7 mouse cellular contexts compared by ENCODE assay signal in the genomic region with DNA sequence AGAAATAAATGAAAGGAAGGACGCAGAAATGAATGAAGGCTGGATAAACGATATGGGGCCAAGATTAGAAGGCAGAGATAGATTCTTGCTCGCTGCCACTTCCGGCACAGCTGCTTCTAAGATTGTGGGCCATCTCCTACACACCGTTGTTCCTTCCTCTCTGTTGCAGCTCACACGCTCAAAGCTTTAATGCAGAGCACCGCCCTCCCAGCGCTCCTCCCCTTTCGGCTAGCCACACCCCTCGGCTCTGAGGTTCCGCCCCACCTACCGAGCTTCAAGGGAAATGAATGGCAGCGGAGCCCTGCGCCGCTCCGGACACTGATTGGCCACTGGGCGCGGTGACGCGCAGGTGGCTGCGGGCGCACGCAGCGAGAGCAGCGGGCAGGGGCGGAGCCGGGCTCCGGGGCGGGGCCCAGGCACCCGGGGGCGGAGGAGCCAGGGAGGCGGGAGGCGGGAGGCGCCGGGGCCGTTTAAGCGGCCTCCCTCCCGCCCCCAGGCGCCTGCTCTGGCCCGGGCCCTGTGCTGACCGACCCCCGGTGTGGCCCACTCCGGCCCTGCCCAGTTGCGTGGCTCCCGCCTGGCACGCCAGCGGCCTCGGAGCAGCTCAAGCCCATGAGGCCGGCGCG. TPM values are rescaled to one million over a fixed set of nuclear protein-coding genes. Genes with fewer than 3 reads are reported as not detected.
DNase-seq lines count a peak whose midpoint lies in the region; ATAC-seq lines count a peak whose summit lies in the region.

A gene (plus strand): TSS at position 432 of the 626 bp plus-strand sequence.

- intact Hi-C loops in gastrocnemius, postnatal 36 days (cut with DNase I): no loop called here
- intact Hi-C loops in left cerebral cortex, postnatal 25 days (cut with DNase I): loop anchor here (2.0 to 5.0 kb wide), 2 partner anchors 34 to 388 kb away; a partner anchor contains a TSS

- no peaks in the 10 kb centered on the region for H3K36me3 ChIP-seq in intestine, embryonic 15.5 days
- 0 out of 2 replicates have a peak, but pooled peaks cover 7% of the 10 kb centered on the region for H3K36me3 ChIP-seq in midbrain, embryonic 10.5 days

- DNase-seq in adrenal gland, adult 2 months: peak; percentile 99
- DNase-seq in embryo, embryonic 11.5 days (ENCODE audit: low read depth, low spot score): peak; percentile 98
- peak; percentile 94 to 96 for DNase-seq in gastrocnemius, postnatal 36 days
- peak; percentile 98 to 99 for DNase-seq in left cerebral cortex, postnatal 25 days (ENCODE audit: low spot score in 2 of 2)
- DNase-seq in midbrain, embryonic 10.5 days (ENCODE audit: low spot score): peak; percentile 98
- DNase-seq in right cerebral cortex, postnatal 4 days: peak; percentile 91

- under 1% methylated on average over 51 of the region's 51 CpGs for WGBS in intestine, embryonic 15.5 days
- under 1% methylated on average over 51 of the region's 51 CpGs for WGBS in midbrain, embryonic 10.5 days

- H3K27me3 ChIP-seq in intestine, embryonic 15.5 days (replicated peaks): no peaks in the 10 kb centered on the region
- no peaks in the 10 kb centered on the region for H3K27me3 ChIP-seq in midbrain, embryonic 10.5 days (ENCODE audit: low read depth, poor library complexity, severe bottlenecking)

- ATAC-seq in intestine, embryonic 15.5 days: peak; percentile 99

- H3K9ac ChIP-seq in intestine, embryonic 15.5 days: peak within 1 kb of the TSS; percentile 91

- peaks cover 17% of the 10 kb centered on the region; the same call in 1 of the 2 replicates for H3K4me1 ChIP-seq in intestine, embryonic 15.5 days (replicated peaks)
- peaks cover 35% of the 10 kb centered on the region for H3K4me1 ChIP-seq in midbrain, embryonic 10.5 days

- peak within 1 kb of the TSS; percentile 74 for H3K4me3 ChIP-seq in intestine, embryonic 15.5 days (replicated peaks)
- peak within 1 kb of the TSS; percentile 75 for H3K4me3 ChIP-seq in midbrain, embryonic 10.5 days

- H3K9me3 ChIP-seq in intestine, embryonic 15.5 days: no peaks in the 10 kb centered on the region
- H3K9me3 ChIP-seq in midbrain, embryonic 10.5 days (replicated peaks): no peaks in the 10 kb centered on the region

- H3K27ac ChIP-seq in intestine, embryonic 15.5 days: peak within 1 kb of the TSS; percentile 78
- peak within 1 kb of the TSS; percentile 94 for H3K27ac ChIP-seq in midbrain, embryonic 10.5 days (replicated peaks)

- peak within 1 kb of the TSS; percentile 75 for H3K4me2 ChIP-seq in intestine, embryonic 15.5 days (replicated peaks)

RNA-seq across cellular contexts. Expression of the gene that starts here (rescaled TPM):
- 100 to 1,000 TPM; 110 to 147 TPM for total RNA-seq in adrenal gland, adult 2 months (2021)
- 51.7 and 122 TPM in 2 replicates for polyA plus RNA-seq in adrenal gland, adult 2 months (2012; rRNA removed)
- total RNA-seq in gastrocnemius, postnatal 36 days (2021): 1 to 10 TPM; 9.1 to 9.3 TPM
- polyA plus RNA-seq in intestine, embryonic 15.5 days (2015; fragmentation: Nextera tagmentation; extraction: Ambion mirVana): 46.7 and 52.6 TPM in 2 replicates
- 100 to 1,000 TPM; 227 to 240 TPM for total RNA-seq in left cerebral cortex, postnatal 25 days (2021)
- 38.9 and 42.7 TPM in 2 replicates for polyA plus RNA-seq in midbrain, embryonic 10.5 days (2016; fragmentation: Nextera tagmentation; extraction: Ambion mirVana)

Comparison
In these comparisons a context has a peak if more than half of its experiments do, and no peak if none do; other contexts are left out.
1. Peak in every context shown above with its lines: DNase-seq, ATAC-seq, H3K4me3 ChIP-seq and H3K27ac ChIP-seq.
2. RNA of the gene that starts here (total RNA-seq): 227 to 240 TPM in left cerebral cortex, postnatal 25 days and 110 to 147 TPM in adrenal gland, adult 2 months; 9.1 to 9.3 TPM in gastrocnemius, postnatal 36 days; every median in the first group is over 10 times any median in the second.